Mouse (Mus musculus) retina, adult 2 months (tissue): ENCODE data around the gene Cd68.
"Not testable (repeated sequence)": the region's sequence is repeated elsewhere in the genome, so short reads cannot be mapped to it uniquely, and the experiment has no call there.

Source experiments
- DNase-seq: peaks from one replicate; pipeline ENCODE4 v3.0.0-alpha.2; 2012; ENCODE audit warnings: low read depth, low spot score

The Cd68 gene

GRCm38 (mm10) chr11:69665961-69666664 is at the start of gene Cd68:
Gene Cd68 (minus strand): TSS chr11:69666153.
- no peak for DNase-seq

DNA sequence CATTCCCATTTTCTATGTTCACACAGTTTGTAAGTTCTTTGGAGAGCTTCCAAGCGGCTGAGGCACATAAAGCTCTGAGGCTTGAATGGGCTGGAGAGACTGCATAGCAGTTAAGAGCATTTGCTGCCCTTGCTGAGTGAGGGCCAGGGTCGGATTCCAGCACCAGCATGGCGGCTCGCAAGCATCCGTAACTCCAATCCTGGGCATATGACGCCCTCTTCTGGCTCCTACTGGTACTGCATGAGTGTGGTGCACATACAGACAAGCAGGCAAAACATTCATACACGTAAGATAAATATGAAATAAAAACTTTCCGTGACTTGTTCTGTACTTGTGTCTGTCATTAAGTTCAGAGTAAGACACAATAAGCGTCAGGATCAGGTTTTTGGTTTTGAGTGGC is 49.5 kb upstream of the Cd68 start:
- no peak for DNase-seq

GRCm38 (mm10) chr11:69714636-69715329 is 48.8 kb upstream of the Cd68 start:
- no peak for DNase-seq

GRCm38 (mm10) chr11:69712954-69713672 is 47.2 kb upstream of the Cd68 start:
- DNase-seq = no peak

DNA sequence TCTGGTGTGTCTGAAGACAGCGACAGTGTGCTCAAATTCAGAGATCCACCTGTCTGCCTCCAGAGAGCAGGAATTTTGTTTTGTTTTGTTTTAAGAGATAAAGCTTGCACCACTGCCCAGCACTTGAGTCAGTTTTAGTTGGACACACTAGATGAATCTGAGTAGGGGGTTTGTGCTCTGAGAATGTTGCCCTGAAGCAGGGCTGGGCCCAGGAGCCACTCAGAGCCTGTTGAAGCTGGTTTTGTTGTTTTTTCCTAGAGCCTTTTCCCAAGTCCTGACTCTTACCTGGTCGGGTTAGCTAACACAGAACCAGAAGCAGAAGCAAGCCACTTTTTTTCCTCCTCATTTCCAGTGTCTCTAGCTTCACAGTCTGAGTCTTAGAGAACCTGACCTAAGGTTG is 45.1 kb upstream of the Cd68 start:
- DNase-seq = no peak

- DNase-seq = no peak
Observed at GRCm38 (mm10) chr11:69710470-69710869, 44.5 kb upstream of the Cd68 start.

DNA sequence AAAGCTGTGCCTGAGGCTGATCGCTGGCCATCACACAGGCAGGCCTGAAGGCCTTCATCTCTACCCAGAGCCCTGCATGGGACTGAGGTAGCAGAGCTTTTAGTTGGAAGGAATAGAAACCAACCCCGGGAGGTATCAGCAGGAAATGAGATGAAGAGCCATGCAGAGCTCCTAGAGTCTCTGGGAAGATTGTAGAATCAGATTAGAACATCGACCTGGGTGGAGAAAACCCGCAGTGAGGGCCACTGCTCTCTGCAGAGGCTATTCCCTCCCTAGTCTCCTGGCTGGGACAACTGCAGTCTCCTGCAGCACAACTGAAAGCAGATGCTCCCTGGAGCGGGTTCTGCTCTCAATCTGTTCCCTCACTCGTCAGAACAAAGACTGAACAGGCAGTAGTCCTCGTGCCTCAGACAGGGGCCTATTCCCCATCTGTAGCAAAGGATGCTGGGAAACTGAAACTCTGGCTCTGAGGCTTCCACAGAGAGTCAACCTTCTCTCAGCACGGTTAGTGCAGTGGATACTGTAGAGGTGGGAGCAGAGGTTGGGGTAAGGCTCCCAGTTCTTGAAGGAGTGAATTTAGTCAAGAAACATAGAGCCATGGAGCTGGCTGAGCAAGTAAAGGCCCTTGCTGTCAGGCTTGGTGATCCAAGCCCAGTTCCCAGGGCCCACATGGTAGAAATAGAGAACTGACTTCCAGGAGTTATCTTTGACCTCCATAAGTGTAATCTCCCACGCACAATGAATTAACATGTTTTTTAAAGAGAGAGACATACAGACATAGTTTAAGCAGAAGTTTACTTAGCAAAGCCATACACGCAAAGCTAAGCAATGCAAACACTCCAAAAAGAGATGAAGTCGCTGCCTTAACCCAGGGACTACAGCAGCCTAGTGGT is 43.8 kb upstream of the Cd68 start:
- DNase-seq = no peak

GRCm38 (mm10) chr11:69708614-69709265 is 42.8 kb upstream of the Cd68 start:
- DNase-seq = no peak

- no peak for DNase-seq
Observed at GRCm38 (mm10) chr11:69707873-69708381, 42.0 kb upstream of the Cd68 start.

DNA sequence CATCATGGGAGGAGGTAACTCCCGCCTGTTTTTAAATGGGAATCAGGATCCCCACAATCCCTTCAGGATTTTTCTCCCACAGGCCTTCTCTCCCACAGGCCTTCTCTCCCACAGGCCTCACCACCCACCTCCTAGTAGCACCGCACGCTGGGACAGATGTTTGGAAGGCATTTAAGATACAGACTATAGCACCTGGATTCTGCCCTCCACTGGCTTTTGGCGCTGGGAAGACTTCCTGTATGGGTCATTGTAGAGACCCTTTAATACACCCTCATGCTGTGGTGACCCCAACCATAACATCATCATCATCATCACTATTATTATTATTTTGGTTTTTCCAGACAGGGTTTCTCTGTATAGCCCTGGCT is 41.5 kb upstream of the Cd68 start:
- DNase-seq = no peak

- DNase-seq = no peak
Observed at GRCm38 (mm10) chr11:69706775-69707479, 41.0 kb upstream of the Cd68 start.

DNA sequence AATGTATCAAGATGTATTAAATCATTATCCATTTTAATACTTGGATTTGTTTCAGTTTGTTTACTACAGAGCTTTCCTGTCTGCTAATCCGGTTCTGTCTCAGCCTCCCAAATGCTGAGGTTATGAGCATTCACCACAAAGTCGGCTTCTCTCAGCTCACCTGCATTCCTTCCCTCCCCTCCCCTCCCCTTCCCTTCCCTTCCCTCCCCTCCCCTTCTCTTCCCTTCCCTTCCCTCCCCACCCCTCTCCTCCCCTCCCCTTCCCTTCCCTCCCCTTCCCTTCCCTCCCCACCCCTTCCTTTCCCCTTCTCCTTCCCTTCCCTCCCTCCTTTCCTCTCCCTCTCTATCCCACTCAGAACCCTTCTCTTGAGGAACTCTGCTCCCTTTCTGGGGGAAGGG is 38.7 kb upstream of the Cd68 start:
- no peak for DNase-seq

DNA sequence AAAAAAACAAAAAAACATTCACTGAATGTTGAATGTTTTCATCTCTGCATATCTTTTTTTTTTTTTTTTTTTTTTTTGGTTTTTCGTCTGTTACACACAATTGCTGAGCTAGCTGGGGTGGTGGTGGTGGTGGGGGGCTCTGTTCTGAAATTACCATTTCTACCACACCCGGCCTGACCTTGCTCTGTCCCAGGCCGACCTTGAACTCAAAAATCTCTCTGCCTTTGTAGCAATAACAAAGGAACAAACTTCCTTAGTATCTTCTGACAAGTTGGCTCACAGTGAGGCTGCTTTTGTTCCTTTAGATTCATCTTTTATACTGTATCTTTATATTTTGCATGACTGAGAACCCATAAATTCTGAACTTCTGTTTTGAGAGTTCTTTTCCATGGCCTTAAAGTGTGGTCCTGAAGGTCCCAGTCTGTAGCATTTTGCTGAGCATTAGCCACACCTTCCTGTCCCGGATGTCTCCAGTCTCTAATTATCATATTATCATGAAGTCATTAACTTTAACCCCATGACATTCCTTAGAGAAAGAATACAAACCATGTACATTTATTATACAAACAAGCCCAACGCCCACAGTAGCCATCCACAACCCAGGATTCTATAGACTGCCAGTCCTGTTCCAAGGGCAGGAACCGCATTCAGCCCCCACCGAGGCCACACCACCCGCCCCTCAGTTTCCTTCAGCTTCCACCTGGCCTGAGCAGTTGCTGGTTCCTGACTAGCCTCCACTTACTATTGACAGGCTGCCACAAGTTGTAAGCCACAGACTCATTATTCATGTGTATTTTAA is 38.1 kb upstream of the Cd68 start:
- DNase-seq = no peak

DNA sequence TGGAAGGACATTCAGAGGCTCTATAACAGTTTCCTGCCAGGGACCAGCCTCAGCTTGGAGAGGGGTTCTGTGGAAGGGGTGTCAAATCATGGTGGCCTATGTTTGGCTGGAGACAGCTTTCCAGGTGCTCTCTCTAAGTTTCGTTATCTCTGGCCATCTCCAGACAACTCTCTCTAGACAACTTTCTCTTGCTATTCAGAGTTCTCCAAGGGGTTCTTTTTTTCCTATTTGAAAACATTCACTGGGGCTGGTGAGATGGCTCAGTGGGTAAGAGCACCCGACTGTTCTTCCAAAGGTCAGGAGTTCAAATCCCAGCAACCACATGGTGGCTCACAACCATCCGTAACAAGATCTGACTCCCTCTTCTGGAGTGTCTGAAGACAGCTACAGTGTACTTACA is 37.4 kb upstream of the Cd68 start:
- DNase-seq = not testable (repeated sequence)

DNA sequence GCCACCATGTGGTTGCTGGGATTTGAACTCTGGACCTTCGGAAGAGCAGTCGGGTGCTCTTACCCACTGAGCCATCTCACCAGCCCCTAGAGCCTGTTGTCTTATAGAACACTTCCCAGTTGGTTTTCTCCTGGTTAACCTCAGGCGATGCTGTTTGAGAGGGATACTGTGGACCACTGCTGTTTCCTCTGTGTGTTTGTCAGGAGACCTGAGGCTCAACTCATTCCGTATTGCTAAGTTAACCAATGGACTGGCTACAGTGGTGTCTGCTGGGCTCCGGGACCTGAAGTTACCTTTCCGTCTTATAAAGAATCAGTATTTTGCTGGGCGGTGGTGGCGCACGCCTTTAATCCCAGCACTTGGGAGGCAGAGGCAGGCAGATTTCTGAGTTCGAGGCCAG is 36.9 kb upstream of the Cd68 start:
- DNase-seq = not testable (repeated sequence)

GRCm38 (mm10) chr11:69699595-69699994 is 33.6 kb upstream of the Cd68 start:
- no peak for DNase-seq

DNA sequence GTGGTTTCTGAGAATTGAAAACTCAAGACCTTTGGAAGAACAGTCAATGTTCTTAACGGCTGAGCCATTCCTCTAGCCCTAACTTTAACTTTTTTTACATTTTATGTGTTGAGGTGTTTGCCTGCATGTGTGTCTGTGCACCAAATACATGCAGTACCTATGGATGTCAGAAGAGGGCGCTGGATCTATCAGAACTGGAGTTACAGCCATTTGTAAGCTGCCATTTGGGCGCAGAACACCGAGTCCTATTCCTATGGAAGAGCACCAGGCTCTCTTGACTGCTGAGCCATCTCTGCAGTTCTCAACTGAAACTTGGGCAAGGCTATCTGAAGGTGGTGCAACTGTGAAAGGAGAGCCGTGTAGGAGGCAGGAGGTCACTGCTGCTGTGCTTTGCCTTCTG is 32.6 kb upstream of the Cd68 start:
- no peak for DNase-seq

- no peak for DNase-seq
Observed at GRCm38 (mm10) chr11:69697396-69697795, 31.4 kb upstream of the Cd68 start.

- no peak for DNase-seq
Observed at GRCm38 (mm10) chr11:69695361-69696181, 29.6 kb upstream of the Cd68 start, which contains the start of the genes Tnfsf12 and Tnfsfm13. Gene Tnfsf12 (minus strand): TSS chr11:69695849. Gene Tnfsfm13 (minus strand): TSS chr11:69696098.
